Mouse (Mus musculus) forebrain, embryonic 11.5 days (tissue): ENCODE results near the gene Cnnm2. TPM values are rescaled to one million over a fixed set of nuclear protein-coding genes. Genes with fewer than 3 reads are reported as not detected.

Experiments used
- ATAC-seq: fragments of 200-750 bp; cut with Nextera tagmentation; replicated peaks from 2 replicates; pipeline ENCODE4 v1.8.0; 2017; ENCODE audit warnings: moderate TSS enrichment; ENCODE audit not compliant: low FRiP score
- DNase-seq: peaks from one replicate; pipeline ENCODE4 v3.0.0-alpha.2; 2017; ENCODE audit warnings: low spot score
- H3K27ac ChIP-seq: fragments of 300-500 bp; sonication (generic); 2 replicates; pipeline ENCODE4 v1.5.1; 2014; ENCODE audit warnings: low read depth, low read length
- H3K27me3 ChIP-seq: fragments of 300-500 bp; sonication (generic); 2 replicates; pipeline ENCODE4 v1.6.1; 2014; ENCODE audit warnings: mild to moderate bottlenecking, low read length, mixed read lengths; ENCODE audit not compliant: control insufficient read depth, insufficient read depth
- H3K36me3 ChIP-seq: fragments of 300-500 bp; sonication (generic); 2 replicates; pipeline ENCODE4 v1.6.1; 2014; ENCODE audit warnings: mild to moderate bottlenecking, low read length, moderate library complexity, mixed read lengths; ENCODE audit not compliant: control insufficient read depth, insufficient read depth
- H3K4me1 ChIP-seq: fragments of 300-500 bp; sonication (generic); replicated peaks from 2 replicates; pipeline ENCODE4 v1.6.1; 2014; ENCODE audit warnings: low read length, mixed read lengths; ENCODE audit not compliant: control insufficient read depth, insufficient read depth
- H3K4me2 ChIP-seq: fragments of 300-500 bp; sonication (generic); 2 replicates; pipeline ENCODE4 v1.6.1; 2014; ENCODE audit warnings: low read depth, mild to moderate bottlenecking, low read length, moderate library complexity, mixed read lengths; ENCODE audit not compliant: severe bottlenecking
- H3K4me3 ChIP-seq: fragments of 300-500 bp; sonication (generic); 2 replicates; pipeline ENCODE4 v1.5.1; 2014; ENCODE audit warnings: low read depth, low read length
- H3K9ac ChIP-seq: fragments of 300-500 bp; sonication (generic); 2 replicates; pipeline ENCODE4 v1.6.1; 2014; ENCODE audit warnings: low read length
- H3K9me3 ChIP-seq: fragments of 300-500 bp; sonication (generic); 2 replicates; pipeline ENCODE4 v1.6.1; 2016; ENCODE audit warnings: low read length, mixed read lengths; ENCODE audit not compliant: control insufficient read depth
- WGBS: fragments of 180-500 bp; shearing (Covaris S2); extraction: QIAGEN DNeasy Blood & Tissue Kit; methylation state at CpG from one replicate; pipeline ENCODE4 v1.1.7; 2014; 5-methylcytosine and 5-hydroxymethylcytosine counted together
- polyA plus RNA-seq: library from polyadenylated mRNA; unstranded; fragments of >200 nt; fragmentation: Nextera tagmentation; extraction: Ambion mirVana; gene quantifications from 2 replicates; pipeline ENCODE4 v1.2.1, GENCODE M21; 2014

The Cnnm2 gene
- polyA plus RNA-seq, 1 experiment from 2014 or later, result 3.8 TPM

GRCm38 (mm10) chr19:46834301-46834700, 72.9 kb downstream of the Cnnm2 start:
- Histone ChIP-seq H3K4me3 (no peak overlapping the region), H3K4me2 (no peak overlapping the region), H3K36me3 (no peaks in the 10 kb centered on the region), H3K27ac (no peak overlapping the region), H3K4me1 (no peaks in the 10 kb centered on the region), H3K9ac (no peak overlapping the region), H3K27me3 (no peaks in the 10 kb centered on the region), H3K9me3 (no peaks in the 10 kb centered on the region)
- ATAC-seq (no peak), DNase-seq (no peak)
- 88% methylated on average over 5 of the region's 5 CpGs for WGBS

- ATAC-seq (no peak), DNase-seq (no peak)
- no peaks in the 10 kb centered on the region for H3K36me3 ChIP-seq
- H3K27ac ChIP-seq, result no peak overlapping the region
- H3K4me1 ChIP-seq, result no peaks in the 10 kb centered on the region
- no peak overlapping the region for H3K4me3 ChIP-seq
- no peak overlapping the region for H3K4me2 ChIP-seq
- 79% methylated on average over 4 of the region's 4 CpGs for WGBS
- H3K9me3 ChIP-seq, result no peaks in the 10 kb centered on the region
- H3K9ac ChIP-seq, result no peak overlapping the region
- no peaks in the 10 kb centered on the region for H3K27me3 ChIP-seq
These were observed 73.9 kb downstream of the Cnnm2 start for GRCm38 (mm10) chr19:46835339-46835738.

- 66% methylated on average over 3 of the region's 3 CpGs for WGBS
- H3K4me2 ChIP-seq, result no peak overlapping the region
- no peak for DNase-seq
These were observed 74.7 kb downstream of the Cnnm2 start for GRCm38 (mm10) chr19:46836085-46836484.

GRCm38 (mm10) chr19:46837290-46838079, 76.1 kb downstream of the Cnnm2 start:
- Histone ChIP-seq H3K36me3 (no peaks in the 10 kb centered on the region), H3K27me3 (no peaks in the 10 kb centered on the region), H3K4me3 (no peak overlapping the region), H3K9ac (no peak overlapping the region), H3K4me2 (no peak overlapping the region), H3K9me3 (no peaks in the 10 kb centered on the region), H3K27ac (no peak overlapping the region), H3K4me1 (no peaks in the 10 kb centered on the region)
- DNase-seq (no peak), ATAC-seq (no peak)
- WGBS, result 95% methylated on average over 11 of the region's 11 CpGs

More at GRCm38 (mm10) chr19:46836085-46836484, 74.7 kb downstream of the Cnnm2 start:
- Histone ChIP-seq H3K27ac (no peak overlapping the region), H3K4me1 (no peaks in the 10 kb centered on the region), H3K36me3 (no peaks in the 10 kb centered on the region), H3K4me3 (no peak overlapping the region), H3K27me3 (no peaks in the 10 kb centered on the region), H3K9ac (no peak overlapping the region), H3K9me3 (no peaks in the 10 kb centered on the region)
- ATAC-seq, result no peak

GRCm38 (mm10) chr19:46841016-46841415, 79.6 kb downstream of the Cnnm2 start:
- no peak overlapping the region for H3K4me3 ChIP-seq
- no peaks in the 10 kb centered on the region for H3K4me1 ChIP-seq
- H3K36me3 ChIP-seq, result no peaks in the 10 kb centered on the region
- H3K4me2 ChIP-seq, result no peak overlapping the region
- no peak overlapping the region for H3K9ac ChIP-seq
- no peak for DNase-seq
- WGBS, result 83% methylated on average over 4 of the region's 4 CpGs
- no peaks in the 10 kb centered on the region for H3K9me3 ChIP-seq
- no peak overlapping the region for H3K27ac ChIP-seq
- no peak for ATAC-seq
- H3K27me3 ChIP-seq, result no peaks in the 10 kb centered on the region

- Histone ChIP-seq H3K27ac (no peak overlapping the region), H3K9me3 (no peaks in the 10 kb centered on the region), H3K4me2 (no peak overlapping the region), H3K36me3 (no peaks in the 10 kb centered on the region), H3K4me1 (no peaks in the 10 kb centered on the region), H3K4me3 (no peak overlapping the region), H3K9ac (no peak overlapping the region), H3K27me3 (no peaks in the 10 kb centered on the region)
- ATAC-seq, result no peak
- WGBS, result 82% methylated on average over 2 of the region's 2 CpGs
- no peak for DNase-seq
These were observed 81.6 kb downstream of the Cnnm2 start for GRCm38 (mm10) chr19:46843030-46843429.

- DNase-seq (no peak), ATAC-seq (no peak)
- no peak overlapping the region for H3K4me3 ChIP-seq
- no peak overlapping the region for H3K9ac ChIP-seq
- no peak overlapping the region for H3K27ac ChIP-seq
- H3K4me1 ChIP-seq, result no peaks in the 10 kb centered on the region; the same call in 1 of the 2 replicates
- no peaks in the 10 kb centered on the region for H3K36me3 ChIP-seq
- no peak overlapping the region for H3K4me2 ChIP-seq
- no peaks in the 10 kb centered on the region for H3K27me3 ChIP-seq
- WGBS, result 89% methylated on average over 7 of the region's 7 CpGs
- H3K9me3 ChIP-seq, result no peaks in the 10 kb centered on the region
These were observed 84.7 kb downstream of the Cnnm2 start for GRCm38 (mm10) chr19:46846056-46846455.

GRCm38 (mm10) chr19:46846459-46846858, 85.1 kb downstream of the Cnnm2 start:
- Histone ChIP-seq H3K9me3 (no peaks in the 10 kb centered on the region), H3K36me3 (no peaks in the 10 kb centered on the region), H3K4me3 (no peak overlapping the region), H3K9ac (no peak overlapping the region), H3K4me2 (no peak overlapping the region), H3K27me3 (no peaks in the 10 kb centered on the region), H3K4me1 (no peaks in the 10 kb centered on the region; the same call in 1 of the 2 replicates), H3K27ac (no peak overlapping the region)
- ATAC-seq (no peak), DNase-seq (no peak)
- 86% methylated on average over 5 of the region's 5 CpGs for whole genome bisulfite sequencing
